ENCODE assay signal across 8 mouse cellular contexts in genomic region chr3:104713836-104714631, GRCm38 (mm10).
DNase-seq lines count a peak whose midpoint lies in the region; ATAC-seq lines count a peak whose summit lies in the region.

No protein-coding gene starts in this region.

- no peaks in the 10 kb centered on the region for H3K36me3 ChIP-seq in embryonic facial prominence, embryonic 14.5 days (ENCODE audit: control insufficient read depth, insufficient read depth, low read length)
- no peaks in the 10 kb centered on the region for H3K36me3 ChIP-seq in heart, embryonic 10.5 days
- no peaks in the 10 kb centered on the region for H3K36me3 ChIP-seq in kidney, embryonic 14.5 days (ENCODE audit: control insufficient read depth, insufficient read depth, low read length)
- no peaks in the 10 kb centered on the region for H3K36me3 ChIP-seq in limb, embryonic 15.5 days

- 26% methylated on average over 8 of the region's 8 CpGs for WGBS in embryonic facial prominence, embryonic 14.5 days
- 24% methylated on average over 8 of the region's 8 CpGs for whole genome bisulfite sequencing in heart, embryonic 10.5 days
- WGBS in kidney, embryonic 14.5 days: 22% methylated on average over 8 of the region's 8 CpGs
- WGBS in limb, embryonic 15.5 days: 25% methylated on average over 8 of the region's 8 CpGs

- no peaks in the 10 kb centered on the region for H3K4me1 ChIP-seq in embryonic facial prominence, embryonic 14.5 days (ENCODE audit: control insufficient read depth, insufficient read depth, low read length)
- peaks cover 20% of the 10 kb centered on the region for H3K4me1 ChIP-seq in heart, embryonic 10.5 days
- H3K4me1 ChIP-seq in kidney, embryonic 14.5 days (ENCODE audit: control insufficient read depth, insufficient read depth, low read length): no peaks in the 10 kb centered on the region
- H3K4me1 ChIP-seq in limb, embryonic 15.5 days: peaks cover 8% of the 10 kb centered on the region

- no peaks in the 10 kb centered on the region for H3K27me3 ChIP-seq in embryonic facial prominence, embryonic 14.5 days (replicated peaks; ENCODE audit: control insufficient read depth, insufficient read depth, low read length)
- no peaks in the 10 kb centered on the region for H3K27me3 ChIP-seq in heart, embryonic 10.5 days (ENCODE audit: insufficient read depth, poor library complexity, severe bottlenecking)
- H3K27me3 ChIP-seq in kidney, embryonic 14.5 days (ENCODE audit: control insufficient read depth, insufficient read depth, low read length): no peaks in the 10 kb centered on the region
- H3K27me3 ChIP-seq in limb, embryonic 15.5 days: 0 out of 2 replicates have a peak, but pooled peaks cover 2% of the 10 kb centered on the region

- peak; percentile 60 for ATAC-seq in embryonic facial prominence, embryonic 14.5 days (ENCODE audit: low read depth)
- peak; percentile 85 for ATAC-seq in kidney, embryonic 14.5 days (ENCODE audit: low FRiP score, low TSS enrichment)
- ATAC-seq in limb, embryonic 15.5 days (ENCODE audit: insufficient number of reproducible peaks, low FRiP score, low TSS enrichment, low read depth): 0 out of 2 replicates have a peak, but pooled peaks have one; percentile 44
- peak; percentile 87 for ATAC-seq in monocyte, adult 5-6 weeks (replicated peaks; ENCODE audit: insufficient number of reproducible peaks, low FRiP score, low TSS enrichment, poor library complexity, severe bottlenecking)

- no peaks in the 10 kb centered on the region for H3K9me3 ChIP-seq in embryonic facial prominence, embryonic 14.5 days (ENCODE audit: control insufficient read depth, low read length)
- no peaks in the 10 kb centered on the region for H3K9me3 ChIP-seq in heart, embryonic 10.5 days
- H3K9me3 ChIP-seq in kidney, embryonic 14.5 days (ENCODE audit: control insufficient read depth, low read length): no peaks in the 10 kb centered on the region
- H3K9me3 ChIP-seq in limb, embryonic 15.5 days: no peaks in the 10 kb centered on the region

- 0 out of 2 replicates have a peak overlapping the region, but pooled peaks have one; percentile 34 for H3K9ac ChIP-seq in embryonic facial prominence, embryonic 14.5 days (ENCODE audit: low read depth, low read length)
- no peak overlapping the region for H3K9ac ChIP-seq in kidney, embryonic 14.5 days (ENCODE audit: low read depth, low read length)
- no peak overlapping the region for H3K9ac ChIP-seq in limb, embryonic 15.5 days

- peak; percentile 89 for DNase-seq in 416B (ENCODE audit: low read depth)
- DNase-seq in adrenal gland, postnatal 4 days (ENCODE audit: low spot score in 2 of 2): peak; percentile 28 to 34
- DNase-seq in embryonic facial prominence, embryonic 14.5 days (ENCODE audit: low spot score): peak; percentile 86
- peak; percentile 89 for DNase-seq in heart, embryonic 10.5 days (ENCODE audit: low spot score)
- peak; percentile 36 to 37 for DNase-seq in spleen, postnatal 36 days (ENCODE audit: low spot score in 2 of 2)

- H3K27ac ChIP-seq in embryonic facial prominence, embryonic 14.5 days (replicated peaks; ENCODE audit: low read depth, low read length): no peak overlapping the region
- no peak overlapping the region for H3K27ac ChIP-seq in heart, embryonic 10.5 days
- no peak overlapping the region for H3K27ac ChIP-seq in kidney, embryonic 14.5 days (ENCODE audit: low read depth, low read length)
- H3K27ac ChIP-seq in limb, embryonic 15.5 days: no peak overlapping the region

- H3K4me2 ChIP-seq in embryonic facial prominence, embryonic 14.5 days (ENCODE audit: low read depth, low read length): peak overlapping the region; percentile 41
- H3K4me2 ChIP-seq in kidney, embryonic 14.5 days (replicated peaks; ENCODE audit: low read depth, low read length): peak overlapping the region; percentile 32
- peak overlapping the region; percentile 37 for H3K4me2 ChIP-seq in limb, embryonic 15.5 days

- H3K4me3 ChIP-seq in embryonic facial prominence, embryonic 14.5 days (ENCODE audit: low read depth, low read length): peak overlapping the region; percentile 1; the same call in 1 of the 2 replicates
- peak overlapping the region; percentile 44 for H3K4me3 ChIP-seq in heart, embryonic 10.5 days
- 0 out of 2 replicates have a peak overlapping the region, but pooled peaks have one; percentile 4 for H3K4me3 ChIP-seq in kidney, embryonic 14.5 days (ENCODE audit: low read length)
- H3K4me3 ChIP-seq in limb, embryonic 15.5 days: peak overlapping the region; percentile 16; the same call in 1 of the 2 replicates

Comparison
In these comparisons a context has a peak if more than half of its experiments do, and no peak if none do; other contexts are left out.
1. DNase-seq: peak in every context shown above with its lines; median percentile 89 in 416B; 89 in heart, embryonic 10.5 days; 86 in embryonic facial prominence, embryonic 14.5 days; 36 in spleen, postnatal 36 days; 31 in adrenal gland, postnatal 4 days.